Mouse (Mus musculus) spleen, adult 2 months (tissue): ENCODE data around the gene Spats2. TPM values are rescaled to one million over a fixed set of nuclear protein-coding genes. Genes with fewer than 3 reads are reported as not detected.
"Not testable (repeated sequence)": the region's sequence is repeated elsewhere in the genome, so short reads cannot be mapped to it uniquely, and the experiment has no call there.

Experiments used
- DNase-seq, 2 experiments: peaks; one replicate each; pipeline versions ENCODE4 v3.0.0 to v3.0.0-alpha.2; 2012 to 2021; ENCODE audit warnings: low spot score in 2 of 2, low read depth in 1 of 2
- H3K27ac ChIP-seq: fragments of 200-500 bp; 2 replicates; pipeline ENCODE4 v1.5.1; 2012; ENCODE audit warnings: low read length, inconsistent platforms; ENCODE audit not compliant: insufficient read depth
- H3K27me3 ChIP-seq: fragments of 200-500 bp; 2 replicates; pipeline ENCODE4 v1.6.1; 2012; ENCODE audit warnings: mild to moderate bottlenecking, moderate library complexity, low read length, inconsistent platforms; ENCODE audit not compliant: control insufficient read depth, insufficient read depth
- H3K36me3 ChIP-seq: fragments of 200-500 bp; 2 replicates; pipeline ENCODE4 v1.6.1; 2012; ENCODE audit warnings: mild to moderate bottlenecking, low read length, inconsistent platforms; ENCODE audit not compliant: control insufficient read depth, insufficient read depth
- H3K4me1 ChIP-seq: fragments of 200-500 bp; 2 replicates; pipeline ENCODE4 v1.6.1; 2011; ENCODE audit warnings: inconsistent platforms; ENCODE audit not compliant: control insufficient read depth, insufficient read depth, insufficient read length
- H3K4me3 ChIP-seq: fragments of 200-500 bp; 2 replicates; pipeline ENCODE4 v1.5.1; 2011; ENCODE audit warnings: mild to moderate bottlenecking, inconsistent platforms; ENCODE audit not compliant: insufficient read depth, insufficient read length; ENCODE audit errors: extremely low read depth
- CTCF ChIP-seq: fragments of 200-500 bp; IDR thresholded peaks from 2 replicates; pipeline ENCODE4 v1.5.1; 2011; ENCODE audit warnings: mild to moderate bottlenecking, inconsistent platforms; ENCODE audit not compliant: insufficient read depth, insufficient read length, insufficient replicate concordance; ENCODE audit errors: extremely low read depth
- POLR2A ChIP-seq: fragments of 200-500 bp; IDR thresholded peaks from 2 replicates; pipeline ENCODE4 v1.6.1; 2011; ENCODE audit warnings: low read depth, low read length, inconsistent platforms
- WGBS: fragments of 180-500 bp; shearing (Covaris S2); methylation state at CpG from one replicate; pipeline ENCODE4 v1.1.7; 2018; 5-methylcytosine and 5-hydroxymethylcytosine counted together
- polyA plus RNA-seq: library from polyadenylated mRNA; depleted of rRNA; stranded (reverse); fragments of >200 nt; gene quantifications from 2 replicates; pipeline ENCODE4 v1.2.3, GENCODE M21; 2012

The Spats2 gene
- polyA plus RNA-seq, 1 experiment = 1.5 TPM

DNA sequence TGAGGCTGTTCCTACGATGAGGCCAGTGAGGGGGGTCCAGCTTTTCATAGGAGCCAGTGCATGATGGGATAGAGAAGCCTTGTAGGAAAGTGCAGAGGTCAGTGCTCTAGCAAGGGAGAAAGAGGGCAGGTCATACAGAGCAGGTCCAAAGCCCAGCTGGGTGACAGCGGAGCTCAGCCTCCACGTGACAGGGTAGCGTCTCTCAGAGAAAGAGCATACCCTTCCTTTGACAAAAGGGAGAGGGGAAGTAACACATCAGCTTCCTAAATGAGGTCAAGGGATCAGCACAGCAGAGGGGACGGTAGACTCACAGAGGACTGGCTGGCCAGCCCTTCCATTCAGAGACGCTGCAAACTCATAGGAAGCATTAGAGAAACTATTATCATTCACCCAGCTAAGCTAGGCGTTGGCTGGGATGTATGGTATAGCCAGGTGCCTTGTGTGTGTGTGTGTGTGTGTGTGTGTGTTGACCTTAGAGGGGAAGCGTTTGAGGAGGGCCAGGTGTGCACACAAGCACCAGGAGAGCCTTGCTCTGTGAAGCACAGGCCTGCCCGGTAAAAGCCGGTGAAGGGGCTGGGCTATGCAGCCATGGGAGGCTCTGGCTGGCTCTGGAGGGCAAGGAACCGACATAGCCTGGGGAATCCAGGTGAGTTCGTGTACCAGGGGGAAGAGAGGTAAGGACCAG, 108.8 kb downstream of the Spats2 start:
- H3K4me3 ChIP-seq = no peak overlapping the region
- no peak for DNase-seq
- no peaks in the 10 kb centered on the region for H3K27me3 ChIP-seq
- H3K27ac ChIP-seq = no peak overlapping the region
- TF ChIP-seq CTCF = no peak
- TF ChIP-seq POLR2A = no peak
- H3K4me1 ChIP-seq = no peaks in the 10 kb centered on the region; the same call in 1 of the 2 replicates
- H3K36me3 ChIP-seq = no peaks in the 10 kb centered on the region
- 68% methylated on average over 12 of the region's 12 CpGs for WGBS

DNA sequence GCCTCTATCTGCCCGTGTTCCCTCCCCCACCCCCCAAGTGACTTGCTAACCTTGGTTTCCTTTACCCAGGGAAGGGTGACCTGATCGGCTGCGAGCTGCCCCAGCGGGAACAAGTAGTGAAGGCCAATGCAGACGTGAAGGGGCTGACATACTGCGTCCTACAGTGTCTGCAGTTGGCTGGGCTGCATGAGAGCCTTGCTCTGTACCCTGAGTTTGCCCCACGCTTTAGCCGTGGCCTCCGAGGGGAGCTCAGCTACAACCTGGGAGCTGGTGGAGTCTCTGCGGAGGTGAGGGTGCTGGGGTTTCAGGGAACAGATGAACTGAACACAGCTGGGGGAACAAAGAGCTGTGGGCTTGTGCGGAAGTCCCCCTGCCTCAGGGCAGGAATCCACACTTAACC, 112.3 kb downstream of the Spats2 start:
- Histone ChIP-seq H3K36me3 (peaks cover 9% of the 10 kb centered on the region), H3K27ac (no peak overlapping the region), H3K27me3 (no peaks in the 10 kb centered on the region), H3K4me3 (no peak overlapping the region), H3K4me1 (no peaks in the 10 kb centered on the region; the same call in 1 of the 2 replicates)
- 54% methylated on average over 11 of the region's 11 CpGs for WGBS
- no peak for TF ChIP-seq CTCF
- no peak for TF ChIP-seq POLR2A
- DNase-seq = no peak

GRCm38 (mm10) chr15:99240129-99240528, 114.4 kb downstream of the Spats2 start:
- Histone ChIP-seq H3K4me3 (no peak overlapping the region), H3K4me1 (no peaks in the 10 kb centered on the region), H3K36me3 (peaks cover 20% of the 10 kb centered on the region), H3K27me3 (no peaks in the 10 kb centered on the region), H3K27ac (no peak overlapping the region)
- TF ChIP-seq CTCF (peak; percentile 21; the same call in 1 of the 2 replicates), POLR2A (no peak)
- DNase-seq = no peak
- WGBS = 70% methylated on average over 4 of the region's 4 CpGs

- Histone ChIP-seq H3K27me3 (no peaks in the 10 kb centered on the region), H3K36me3 (peaks cover 28% of the 10 kb centered on the region), H3K4me1 (no peaks in the 10 kb centered on the region), H3K27ac (no peak overlapping the region), H3K4me3 (no peak overlapping the region)
- DNase-seq = no peak
- WGBS = 81% methylated on average over 4 of the region's 4 CpGs
- TF ChIP-seq POLR2A (no peak), CTCF (no peak)
Observed at GRCm38 (mm10) chr15:99241249-99241648, 115.5 kb downstream of the Spats2 start.

- Histone ChIP-seq H3K36me3 (peaks cover 34% of the 10 kb centered on the region), H3K4me3 (no peak overlapping the region), H3K27me3 (no peaks in the 10 kb centered on the region), H3K4me1 (no peaks in the 10 kb centered on the region), H3K27ac (no peak overlapping the region)
- 95% methylated on average over 10 of the region's 10 CpGs for WGBS
- no peak for TF ChIP-seq CTCF
- TF ChIP-seq POLR2A = no peak
- no peak for DNase-seq
Observed at GRCm38 (mm10) chr15:99242045-99242444, 116.3 kb downstream of the Spats2 start.

DNA sequence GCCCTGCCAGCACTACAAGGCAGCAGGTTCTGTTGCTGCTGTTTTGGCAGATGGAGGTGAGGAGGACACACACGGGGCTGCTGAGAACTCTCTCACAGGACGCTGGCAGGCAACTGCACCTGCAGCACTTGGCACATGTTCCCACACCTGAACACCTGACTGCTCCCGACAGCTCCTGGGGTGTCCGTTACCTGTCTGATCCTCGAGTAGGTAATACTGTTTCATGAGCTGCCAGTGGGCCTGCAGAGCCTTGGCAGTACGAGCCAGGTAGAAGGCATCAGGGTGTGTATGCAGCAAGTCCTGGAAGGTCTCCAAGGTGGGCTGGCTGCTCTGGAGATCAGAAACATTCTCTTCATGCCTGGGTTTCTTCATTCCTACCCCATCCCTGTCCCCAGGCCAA, 121.0 kb downstream of the Spats2 start:
- not testable (repeated sequence) for H3K4me3 ChIP-seq, DNase-seq, H3K4me1 ChIP-seq, H3K27me3 ChIP-seq, H3K27ac ChIP-seq
- H3K36me3 ChIP-seq = peaks cover 43% of the 10 kb centered on the region
- WGBS = 93% methylated on average over 6 of the region's 6 CpGs

- Histone ChIP-seq H3K36me3 (peaks cover 33% of the 10 kb centered on the region), H3K27ac (no peak overlapping the region), H3K27me3 (no peaks in the 10 kb centered on the region), H3K4me1 (peaks cover 2% of the 10 kb centered on the region; the same call in 1 of the 2 replicates), H3K4me3 (no peak overlapping the region)
- no peak for DNase-seq
- no peak for TF ChIP-seq POLR2A
- TF ChIP-seq CTCF = no peak
- 90% methylated on average over 9 of the region's 9 CpGs for WGBS
Observed at GRCm38 (mm10) chr15:99248972-99249371, 123.3 kb downstream of the Spats2 start.
